Mouse (Mus musculus) layer of hippocampus, adult 11-12 months (tissue): ENCODE measurements around the gene Taar8c.
"Not testable (repeated sequence)": the region's sequence is repeated elsewhere in the genome, so short reads cannot be mapped to it uniquely, and the experiment has no call there.

Experiments used
- DNase-seq: peaks from one replicate; pipeline ENCODE4 v3.0.0; 2022; ENCODE audit warnings: low spot score

Gene Taar8c

DNA sequence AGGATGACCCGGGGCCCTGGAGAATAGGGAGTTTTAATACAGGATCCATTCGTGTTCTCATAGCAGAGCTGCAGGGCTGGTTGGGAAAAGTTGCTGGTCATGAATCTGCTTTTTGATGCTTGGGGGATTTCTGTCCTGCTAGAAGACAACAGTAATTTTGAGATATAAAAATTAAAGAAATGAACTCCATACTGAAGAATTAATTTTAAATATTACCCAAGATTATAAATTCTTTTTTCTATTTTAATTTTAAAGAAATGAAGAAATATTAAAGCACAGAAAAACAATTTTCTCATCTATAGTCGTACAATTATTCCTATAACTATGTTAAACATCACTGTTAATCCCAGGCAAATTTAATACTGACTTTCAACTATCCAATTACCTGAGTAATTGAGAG lies at the start of gene Taar8c:
TSS of gene Taar8c (minus strand) at position 101 of the 400 bp plus-strand sequence.
- DNase-seq, result not testable (repeated sequence)

DNA sequence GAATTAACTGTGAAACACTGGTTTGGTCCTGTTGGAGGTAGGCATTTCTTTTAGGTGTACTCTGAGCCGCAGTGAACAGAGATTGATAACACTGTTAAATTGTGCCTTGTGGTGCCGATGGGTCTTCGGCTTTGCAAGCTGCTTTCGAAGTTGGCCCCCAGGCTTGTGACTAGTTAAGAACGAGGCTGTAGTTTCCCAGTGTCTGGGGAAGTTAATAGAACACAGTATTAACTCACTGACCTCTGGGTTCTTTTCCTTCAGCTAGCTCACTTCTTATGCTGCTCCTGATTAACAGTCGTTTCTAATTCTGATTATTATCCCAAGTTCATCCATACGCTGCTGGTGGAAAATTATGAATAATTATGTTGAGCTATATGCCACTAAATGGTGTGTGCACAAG lies 48.4 kb upstream of the Taar8c start:
- DNase-seq, result no peak

DNA sequence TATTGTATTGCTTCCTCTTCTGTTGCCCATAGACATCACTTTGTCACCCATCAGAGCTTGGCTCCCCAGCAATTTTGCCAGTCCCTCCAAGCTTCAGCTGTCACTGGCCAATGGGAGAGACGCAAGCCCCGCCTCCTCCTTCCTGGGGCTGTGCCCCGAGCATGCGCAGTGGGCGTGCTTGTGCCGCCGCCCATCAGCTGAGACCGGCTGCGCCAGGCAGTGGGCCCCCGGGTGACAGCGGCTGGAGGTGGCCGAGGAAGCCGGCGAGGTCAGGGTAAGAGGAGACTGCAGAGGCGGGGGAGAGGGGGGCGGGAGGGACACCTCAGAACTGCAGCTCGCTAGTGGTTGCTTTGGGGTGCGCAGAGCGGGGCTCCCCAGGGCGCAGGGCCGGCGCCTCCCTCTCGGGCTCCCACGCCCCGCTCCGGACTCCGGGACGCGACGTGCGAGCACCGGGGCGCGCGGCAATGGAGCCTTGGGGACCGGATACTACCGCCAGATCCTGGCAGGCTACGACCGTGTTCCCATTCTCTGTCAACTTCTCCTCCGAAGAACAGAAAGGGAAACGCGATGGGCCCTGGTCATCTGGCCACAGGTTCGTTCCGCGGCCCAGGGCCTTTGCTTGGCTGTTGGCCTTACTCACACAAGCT lies 47.5 kb upstream of the Taar8c start, which contains the start of gene Stx7:
TSS of gene Stx7 (plus strand) at position 168 of the 647 bp plus-strand sequence.
- DNase-seq, result peak; percentile 94

DNA sequence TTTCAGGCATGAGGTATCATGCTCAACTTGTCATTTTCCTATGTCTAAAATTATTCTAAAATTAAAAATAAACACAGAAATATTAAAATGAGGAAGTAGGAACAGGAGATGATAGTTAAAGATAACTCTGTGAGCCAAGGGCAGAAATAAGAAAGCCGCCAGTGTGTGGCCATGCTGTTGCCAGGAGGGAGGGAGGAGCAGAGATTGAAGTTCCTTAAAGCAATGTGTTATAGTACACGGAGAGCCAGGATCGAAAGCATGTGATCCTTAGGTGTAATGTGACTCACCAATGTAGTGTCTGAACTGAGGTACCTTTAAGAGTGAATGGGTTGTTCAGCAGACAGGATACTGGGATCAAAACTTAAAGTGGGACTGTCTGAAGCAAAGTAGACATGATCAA lies 41.0 kb upstream of the Taar8c start:
- no peak for DNase-seq

DNA sequence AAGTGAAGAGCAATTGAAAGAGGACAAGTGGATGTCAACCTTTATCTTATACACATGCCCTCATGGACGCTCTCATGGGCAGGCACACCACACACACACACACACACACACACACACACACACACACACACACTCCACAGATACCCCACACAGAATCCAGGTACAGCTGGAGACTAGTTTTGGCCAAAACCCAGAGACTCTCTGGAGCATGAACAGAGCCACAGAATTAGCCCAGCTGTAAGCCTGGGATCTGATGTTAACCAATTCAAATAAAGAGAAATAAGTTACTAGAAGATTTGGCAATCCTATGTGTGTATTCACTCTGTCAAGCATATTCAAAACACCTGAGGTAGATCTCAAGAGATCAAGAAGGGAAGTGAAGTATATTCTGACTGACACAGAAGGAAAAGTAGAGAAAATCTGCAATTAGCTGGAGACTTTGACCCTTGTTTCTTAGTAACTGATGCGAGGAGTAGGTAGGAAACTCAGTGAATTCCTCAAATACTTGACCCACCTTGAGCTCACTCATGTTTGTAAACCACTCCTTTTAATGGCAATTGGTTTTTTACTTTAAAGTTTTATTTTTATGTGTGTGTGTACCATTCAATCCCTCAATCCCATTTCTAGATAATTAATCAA lies 37.0 kb upstream of the Taar8c start:
- DNase-seq, result no peak

DNA sequence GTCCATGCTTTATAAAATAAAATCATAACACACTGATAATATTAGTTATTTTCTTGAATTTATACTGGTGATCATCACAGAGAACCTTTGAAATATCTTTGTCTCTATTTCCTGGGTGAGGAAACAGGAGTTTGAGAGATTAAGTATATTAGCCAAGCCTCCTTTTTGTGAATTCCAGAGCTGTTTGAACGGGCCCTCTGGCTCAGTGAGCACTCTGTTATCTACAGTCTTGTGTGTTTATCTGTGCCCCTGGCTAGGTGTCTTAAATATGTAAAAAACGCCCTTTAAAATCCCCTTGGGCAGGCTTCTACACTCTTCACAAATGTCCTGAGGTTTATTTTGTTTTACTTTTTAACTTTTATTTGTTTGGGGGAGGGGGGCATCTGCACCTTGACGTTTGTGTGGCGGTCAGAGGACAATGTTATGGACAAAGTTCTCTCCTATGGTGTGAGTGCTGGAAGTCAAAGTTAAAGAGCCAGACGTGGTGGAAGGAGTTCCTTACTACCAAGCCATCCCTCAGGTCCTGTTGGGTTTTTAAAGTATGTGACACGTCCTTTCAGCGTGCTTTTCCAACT lies 32.4 kb upstream of the Taar8c start:
- no peak for DNase-seq

DNA sequence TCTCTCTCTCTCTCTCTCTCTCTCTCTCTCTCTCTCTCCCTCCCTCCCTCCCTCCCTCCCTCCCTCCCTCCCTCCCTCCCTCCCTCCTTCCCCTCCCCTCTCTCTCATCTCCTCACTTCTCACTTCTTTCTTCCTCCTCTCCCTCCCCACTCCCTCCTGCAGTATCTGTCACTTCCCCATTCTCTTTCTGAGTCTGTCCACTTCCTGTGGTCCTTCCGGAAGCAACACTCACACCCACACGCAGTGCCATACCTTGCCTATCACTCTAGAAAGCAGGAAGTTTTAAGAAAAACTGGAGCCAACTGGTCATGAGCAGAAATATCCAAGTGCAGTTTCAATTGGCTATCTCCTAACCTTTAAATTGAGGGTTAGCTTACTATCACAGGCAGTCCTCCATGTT lies 31.4 kb upstream of the Taar8c start:
- no peak for DNase-seq

DNA sequence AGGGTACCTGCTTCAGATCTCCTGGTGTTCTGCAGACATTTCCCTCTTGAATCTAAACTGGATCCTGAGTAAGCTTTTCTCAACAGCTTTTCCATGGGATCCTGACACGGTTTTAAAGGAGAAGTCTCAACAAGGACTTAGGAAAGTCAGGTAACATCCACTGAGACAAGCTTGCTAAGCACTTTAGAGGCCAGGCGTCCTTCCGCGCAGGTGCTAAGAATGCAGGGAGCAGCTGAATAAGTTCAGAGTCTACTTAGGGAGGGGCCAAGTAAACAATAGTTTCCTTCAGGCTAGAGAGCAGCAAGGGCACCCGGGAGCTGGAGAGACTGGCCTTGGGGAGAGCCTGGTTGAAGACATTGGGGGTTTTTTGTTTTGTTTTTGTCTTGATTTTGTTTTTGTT lies 30.6 kb upstream of the Taar8c start:
- no peak for DNase-seq

DNA sequence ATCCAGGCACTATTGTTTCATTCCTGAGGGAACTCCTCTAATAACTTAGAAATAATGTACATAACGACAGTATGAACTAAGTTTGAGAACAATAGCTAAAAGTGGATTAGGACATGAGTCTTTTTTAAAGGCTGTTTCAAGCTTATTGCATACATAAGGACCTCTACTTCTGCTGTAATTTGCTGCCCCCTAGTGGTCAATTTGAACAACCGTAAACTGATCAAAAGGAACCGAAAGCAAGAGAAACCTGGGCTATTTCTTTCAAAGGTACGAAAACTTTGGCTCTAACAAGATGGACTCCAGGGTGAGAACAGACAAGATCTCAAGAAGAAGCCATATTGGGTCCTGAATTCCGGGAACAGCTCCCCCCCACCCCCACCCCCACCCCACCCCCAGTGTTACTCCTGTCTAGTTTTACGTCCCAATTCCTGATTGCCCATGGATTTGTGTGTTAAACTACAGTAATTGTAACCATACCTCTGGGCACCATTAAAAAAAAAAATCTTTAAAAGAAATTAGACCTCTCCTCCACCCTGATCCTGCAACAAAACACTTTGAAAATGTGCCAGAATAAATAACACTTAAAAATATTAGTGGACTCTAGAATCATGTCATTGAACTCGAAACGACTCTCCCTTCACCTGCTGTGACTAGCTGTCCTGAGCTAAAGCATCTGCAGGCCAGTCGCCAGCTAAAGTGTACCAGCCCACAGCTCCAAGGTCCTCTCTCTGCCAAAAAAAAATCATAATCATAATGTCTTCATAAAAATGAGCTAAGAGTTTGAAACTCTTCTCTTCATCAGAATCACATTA lies 29.9 kb upstream of the Taar8c start:
- DNase-seq, result peak; percentile 68

DNA sequence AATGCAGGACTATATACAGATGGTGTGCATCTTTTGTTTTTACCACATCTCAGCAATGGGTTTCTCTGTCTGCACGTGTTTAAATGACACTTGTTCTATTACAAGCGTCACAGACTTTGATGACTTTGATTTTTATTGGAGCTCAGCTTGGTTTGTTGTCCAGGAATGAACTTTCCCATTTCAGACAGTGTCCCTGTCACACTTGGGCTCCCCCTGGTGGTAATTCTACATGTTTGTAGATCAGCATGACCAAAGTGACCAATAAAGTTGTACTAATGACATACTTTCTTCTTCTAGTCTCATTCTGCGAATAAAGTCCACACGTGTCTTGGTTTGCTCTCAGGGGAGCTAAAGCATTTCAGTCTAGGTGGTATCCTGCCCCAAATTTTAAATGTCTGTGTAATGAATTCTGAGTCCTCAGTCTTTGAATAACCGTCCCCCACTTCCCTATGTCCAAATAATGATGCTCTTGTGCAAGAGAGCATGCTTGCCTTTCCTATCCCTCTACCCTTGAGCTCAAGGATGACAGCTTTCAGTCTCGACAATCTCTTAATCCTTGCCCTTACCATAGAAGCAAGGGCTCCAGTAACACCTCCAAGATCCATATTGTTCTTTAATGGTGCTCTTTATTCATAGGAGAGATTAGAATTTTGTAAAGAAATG lies 9.5 kb upstream of the Taar8c start:
- peak; percentile 36 for DNase-seq

DNA sequence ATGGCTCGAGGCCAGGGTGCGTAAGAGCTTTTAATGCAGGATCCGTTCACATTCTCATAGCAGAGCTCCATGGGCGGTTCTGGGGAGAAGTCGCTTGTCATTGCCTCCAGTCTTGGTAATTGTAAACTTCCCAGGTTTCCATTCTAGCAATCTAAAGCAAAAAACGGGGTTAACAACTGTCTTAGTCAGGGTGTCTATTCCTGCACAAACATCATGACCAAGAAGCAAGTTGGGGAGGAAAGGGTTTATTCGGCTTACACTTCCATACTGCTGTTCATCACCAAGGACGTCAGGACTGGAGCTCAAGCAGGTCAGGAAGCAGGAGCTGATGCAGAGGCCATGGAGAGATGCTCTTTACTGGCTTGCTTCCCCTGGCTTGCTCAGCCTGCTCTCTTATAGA lies 7.7 kb upstream of the Taar8c start, which contains the start of gene Taar9:
TSS of gene Taar9 (minus strand) at position 101 of the 400 bp plus-strand sequence.
- not testable (repeated sequence) for DNase-seq

DNA sequence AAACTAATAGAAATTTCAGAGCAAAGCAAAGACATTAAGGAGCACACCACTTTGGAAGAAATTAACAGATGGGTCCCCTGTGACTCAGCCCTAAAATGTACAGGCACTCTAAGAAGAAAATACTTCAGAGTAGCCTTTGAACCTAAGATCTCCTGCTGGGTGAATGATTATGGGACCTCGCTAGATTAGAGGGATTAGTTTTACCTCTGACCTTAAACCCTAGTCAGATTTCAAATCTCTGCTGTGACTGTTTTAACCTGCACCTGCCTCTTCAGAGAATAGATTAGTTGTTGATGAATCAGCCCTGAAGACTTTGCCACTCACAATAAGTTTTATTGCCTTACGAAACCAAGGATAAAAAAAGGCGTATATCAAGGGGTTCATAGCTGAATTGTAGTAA lies 6.5 kb upstream of the Taar8c start:
- DNase-seq, result no peak

DNA sequence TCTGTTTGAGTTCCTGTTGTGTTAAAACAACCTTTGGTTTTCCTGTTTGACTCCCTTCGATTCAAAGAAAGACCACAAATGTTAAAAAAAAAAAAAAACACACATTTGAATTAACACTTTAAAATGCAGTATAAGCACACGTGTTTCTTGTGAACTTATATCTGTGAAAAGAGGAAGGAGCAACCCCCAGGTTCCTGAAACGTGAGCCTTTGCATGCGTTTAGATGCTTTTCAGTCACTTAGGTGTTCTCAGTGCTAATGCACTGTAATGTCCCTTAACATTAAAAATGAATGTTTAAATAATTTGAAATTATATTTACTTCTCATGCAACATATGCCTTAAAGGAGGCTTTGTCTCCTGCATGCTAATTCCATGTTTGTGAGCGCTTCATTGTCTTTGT lies 6.0 kb upstream of the Taar8c start:
- no peak for DNase-seq

DNA sequence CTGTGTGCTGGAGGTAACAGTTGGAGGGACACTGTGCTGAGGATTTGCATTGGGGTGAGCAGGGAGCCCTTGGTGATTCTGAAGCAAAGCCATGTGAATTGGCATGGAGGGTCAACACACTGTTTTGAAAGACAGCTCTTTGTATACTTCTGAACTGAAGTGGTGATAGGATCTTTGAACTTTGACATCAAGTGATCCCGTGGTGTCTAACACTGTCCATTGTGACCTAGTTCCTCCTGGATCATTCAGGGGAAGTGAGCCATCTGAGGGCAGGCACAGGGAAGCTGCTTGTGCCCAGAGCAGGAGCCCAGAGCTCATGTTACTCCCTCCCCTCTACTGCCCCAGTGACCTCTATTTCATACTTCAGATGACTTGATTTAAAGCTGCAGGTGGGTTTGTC lies 1.6 kb upstream of the Taar8c start:
- DNase-seq, result not testable (repeated sequence)

DNA sequence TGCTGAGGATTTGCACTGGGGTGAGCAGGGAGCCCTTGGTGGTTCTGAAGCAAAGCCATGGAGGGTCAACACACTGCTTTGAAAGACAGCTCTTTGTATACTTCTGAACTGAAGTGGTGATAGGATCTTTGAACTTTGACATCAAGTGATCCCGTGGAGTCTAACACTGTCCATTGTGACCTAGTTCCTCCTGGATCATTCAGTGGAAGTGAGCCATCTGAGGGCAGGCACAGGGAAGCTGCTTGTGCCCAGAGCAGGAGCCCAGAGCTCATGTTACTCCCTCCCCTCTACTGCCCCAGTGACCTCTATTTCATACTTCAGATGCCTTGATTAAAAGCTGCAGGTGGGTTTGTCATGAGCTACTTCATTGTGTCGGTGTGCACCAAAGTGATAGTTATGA lies 4.7 kb downstream of the Taar8c start:
- DNase-seq, result not testable (repeated sequence)

DNA sequence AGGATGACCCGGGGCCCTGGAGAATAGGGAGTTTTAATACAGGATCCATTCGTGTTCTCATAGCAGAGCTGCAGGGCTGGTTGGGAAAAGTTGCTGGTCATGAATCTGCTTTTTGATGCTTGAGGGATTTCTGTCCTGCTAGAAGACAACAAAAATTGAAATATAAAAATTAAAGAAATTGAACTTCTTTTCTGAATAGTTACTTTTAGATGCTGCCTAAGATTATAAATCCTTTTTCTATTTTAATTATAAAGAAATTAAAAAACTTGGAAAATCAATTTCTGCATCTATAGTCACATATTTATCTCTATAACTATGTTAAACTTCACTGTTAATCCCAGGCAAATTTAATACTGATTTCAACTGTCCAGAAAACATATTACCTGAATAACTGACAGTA lies 9.5 kb downstream of the Taar8c start, which contains the start of gene Taar8b:
TSS of gene Taar8b (minus strand) at position 101 of the 400 bp plus-strand sequence.
- no peak for DNase-seq

DNA sequence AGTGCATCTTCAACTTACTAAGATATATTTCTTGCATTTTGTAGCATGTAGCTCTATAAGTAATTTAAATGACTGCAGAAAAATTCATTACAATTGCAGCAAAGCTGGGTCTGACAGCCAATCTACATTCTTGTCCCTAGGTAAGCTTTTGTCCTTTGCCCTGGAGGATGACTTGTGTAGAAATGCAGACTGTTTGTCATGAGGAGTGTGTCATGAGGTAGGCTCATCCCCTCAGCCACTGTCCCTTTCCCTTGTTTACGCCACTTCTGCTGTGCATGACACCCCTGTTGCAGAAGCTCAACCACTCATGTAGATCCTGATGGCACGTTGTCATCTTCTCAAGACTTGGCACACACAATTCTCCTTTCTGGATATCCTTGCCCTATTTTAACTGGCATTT lies 14.5 kb downstream of the Taar8c start:
- DNase-seq, result no peak

DNA sequence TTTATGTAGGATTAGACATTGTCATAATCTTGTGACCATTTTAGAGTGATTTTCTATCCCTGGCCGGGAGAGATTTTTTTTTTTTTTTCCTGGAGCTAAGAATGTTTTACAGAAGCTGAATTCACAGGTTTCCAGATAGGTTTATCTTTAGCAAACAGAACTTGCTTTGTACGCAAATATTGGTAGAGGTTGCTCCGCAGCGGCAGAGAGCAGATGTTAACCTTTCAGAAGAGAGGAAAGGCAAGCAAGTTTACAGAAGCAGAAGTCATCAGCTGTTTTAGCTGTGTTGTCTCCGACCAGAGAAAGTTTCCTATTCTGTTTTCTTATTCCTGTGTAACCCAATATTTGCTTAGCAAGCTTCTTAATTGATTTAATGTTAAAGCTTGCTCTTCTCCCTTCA lies 15.2 kb downstream of the Taar8c start:
- DNase-seq, result no peak

DNA sequence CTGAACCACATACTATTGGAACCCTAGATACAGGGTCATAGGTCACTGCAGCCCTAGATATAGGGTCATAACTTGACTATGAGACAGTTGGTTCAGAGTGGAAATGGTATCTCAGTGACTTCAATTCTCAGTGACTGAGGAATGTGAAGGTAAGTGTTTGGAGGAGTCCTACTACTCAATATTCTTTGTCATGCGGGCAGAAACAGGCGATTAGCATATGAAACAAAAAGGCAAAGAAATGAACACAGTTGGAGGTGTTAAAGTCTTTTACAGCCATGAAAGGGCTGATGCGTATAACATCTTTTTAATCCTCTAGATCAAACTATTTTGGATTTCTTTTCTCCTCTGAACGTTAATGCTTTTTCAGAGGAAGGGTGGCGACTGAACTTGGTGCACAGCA lies 15.8 kb downstream of the Taar8c start:
- no peak for DNase-seq

DNA sequence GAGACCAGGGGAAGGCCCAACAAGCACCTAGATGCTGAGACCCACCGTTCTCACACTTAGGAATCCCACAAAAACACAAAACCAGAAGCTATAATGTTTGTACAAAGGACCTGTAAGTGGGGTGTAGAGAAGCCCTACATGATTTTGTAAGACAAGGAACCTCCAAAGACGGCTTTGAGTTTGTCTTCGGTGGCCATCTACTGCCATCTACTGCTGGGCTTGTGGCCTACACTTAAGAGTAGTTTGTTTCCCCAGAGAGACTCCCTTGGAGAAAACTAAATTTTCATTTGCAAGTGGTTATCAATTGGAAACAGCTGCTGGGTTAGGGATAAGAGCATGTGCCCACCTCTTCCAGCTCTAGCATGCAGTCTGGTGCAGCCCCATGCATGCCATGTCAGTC lies 21.5 kb downstream of the Taar8c start:
- peak; percentile 30 for DNase-seq

DNA sequence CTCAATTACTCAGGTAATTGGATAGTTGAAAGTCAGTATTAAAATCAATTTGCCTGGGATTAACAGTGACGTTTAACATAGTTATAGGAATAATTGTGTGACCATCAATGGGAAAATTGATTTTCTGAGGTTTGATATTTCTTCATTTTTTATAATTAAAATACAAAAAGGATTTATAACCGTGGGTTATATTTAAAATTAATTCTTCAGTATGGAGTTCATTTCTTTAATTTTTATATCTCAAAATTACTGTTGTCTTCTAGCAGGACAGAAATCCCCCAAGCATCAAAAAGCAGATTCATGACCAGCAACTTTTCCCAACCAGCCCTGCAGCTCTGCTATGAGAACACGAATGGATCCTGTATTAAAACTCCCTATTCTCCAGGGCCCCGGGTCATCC lies 25.5 kb downstream of the Taar8c start, which contains the start of gene Taar8a:
TSS of gene Taar8a (plus strand) at position 301 of the 400 bp plus-strand sequence.
- not testable (repeated sequence) for DNase-seq

DNA sequence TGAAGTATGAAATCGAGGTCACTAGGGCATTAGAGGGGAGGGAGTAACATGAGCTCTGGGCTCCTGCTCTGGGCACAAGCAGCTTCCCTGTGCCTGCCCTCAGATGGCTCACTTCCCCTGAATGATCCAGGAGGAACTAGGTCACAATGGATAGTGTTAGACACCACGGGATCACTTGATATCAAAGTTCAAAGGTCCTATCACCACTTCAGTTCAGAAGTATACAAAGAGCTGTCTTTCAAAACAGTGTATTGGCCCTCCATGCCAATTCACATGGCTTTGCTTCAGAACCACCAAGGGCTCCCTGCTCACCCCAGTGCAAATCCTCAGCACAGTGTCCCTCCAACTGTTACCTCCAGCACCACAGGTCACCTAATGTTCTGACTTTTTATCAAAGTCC lies 27.0 kb downstream of the Taar8c start:
- not testable (repeated sequence) for DNase-seq
